Mouse (Mus musculus) bone marrow, adult 2 months (tissue): ENCODE data around the gene Spryd3.

ENCODE experiments used
- CTCF ChIP-seq: fragments of 200-500 bp; IDR thresholded peaks from 2 replicates; pipeline ENCODE4 v1.5.1; 2011; ENCODE audit warnings: low read length, control low read depth; ENCODE audit not compliant: control insufficient read depth, insufficient read depth
- POLR2A ChIP-seq: fragments of 200-500 bp; IDR thresholded peaks from 2 replicates; pipeline ENCODE4 v1.6.1; 2011; ENCODE audit warnings: low read depth, mild to moderate bottlenecking, control low read depth, low read length, borderline replicate concordance; ENCODE audit not compliant: control insufficient read depth

- TF ChIP-seq POLR2A (no peak), CTCF (no peak)
Observed at GRCm38 (mm10) chr15:102099771-102100160, 36.3 kb downstream of the Spryd3 start.
